Mouse (Mus musculus) brain, embryonic 14.5 days (tissue): ENCODE results near the gene Hsdl2. TPM values are rescaled to one million over a fixed set of nuclear protein-coding genes. Genes with fewer than 3 reads are reported as not detected.
A peak's percentile ranks its signal among the peaks of the same experiment; 100 is the strongest.

Source experiments
- DNase-seq: peaks from one replicate; pipeline ENCODE4 v3.0.0-alpha.2; 2011; ENCODE audit warnings: low read depth
- CTCF ChIP-seq: fragments of 200-500 bp; IDR thresholded peaks from 2 replicates; pipeline ENCODE4 v1.5.1; 2012; ENCODE audit warnings: inconsistent platforms, mild to moderate bottlenecking, moderate library complexity, borderline replicate concordance; ENCODE audit not compliant: insufficient read depth, insufficient read length; ENCODE audit errors: extremely low read depth
- POLR2A ChIP-seq: fragments of 200-500 bp; IDR thresholded peaks from 2 replicates; pipeline ENCODE4 v1.6.1; 2012; ENCODE audit warnings: mild to moderate bottlenecking, inconsistent platforms, borderline replicate concordance; ENCODE audit not compliant: poor library complexity, insufficient read depth, insufficient read length, severe bottlenecking; ENCODE audit errors: extremely low read depth
- polyA plus RNA-seq: library from polyadenylated mRNA; depleted of rRNA; stranded (reverse); fragments of >200 nt; gene quantifications from 2 replicates; pipeline ENCODE4 v1.2.3, GENCODE M21; 2012; rRNA removed

Hsdl2 gene
- polyA plus RNA-seq, result 16.6 and 22.6 TPM in 2 replicates

DNA sequence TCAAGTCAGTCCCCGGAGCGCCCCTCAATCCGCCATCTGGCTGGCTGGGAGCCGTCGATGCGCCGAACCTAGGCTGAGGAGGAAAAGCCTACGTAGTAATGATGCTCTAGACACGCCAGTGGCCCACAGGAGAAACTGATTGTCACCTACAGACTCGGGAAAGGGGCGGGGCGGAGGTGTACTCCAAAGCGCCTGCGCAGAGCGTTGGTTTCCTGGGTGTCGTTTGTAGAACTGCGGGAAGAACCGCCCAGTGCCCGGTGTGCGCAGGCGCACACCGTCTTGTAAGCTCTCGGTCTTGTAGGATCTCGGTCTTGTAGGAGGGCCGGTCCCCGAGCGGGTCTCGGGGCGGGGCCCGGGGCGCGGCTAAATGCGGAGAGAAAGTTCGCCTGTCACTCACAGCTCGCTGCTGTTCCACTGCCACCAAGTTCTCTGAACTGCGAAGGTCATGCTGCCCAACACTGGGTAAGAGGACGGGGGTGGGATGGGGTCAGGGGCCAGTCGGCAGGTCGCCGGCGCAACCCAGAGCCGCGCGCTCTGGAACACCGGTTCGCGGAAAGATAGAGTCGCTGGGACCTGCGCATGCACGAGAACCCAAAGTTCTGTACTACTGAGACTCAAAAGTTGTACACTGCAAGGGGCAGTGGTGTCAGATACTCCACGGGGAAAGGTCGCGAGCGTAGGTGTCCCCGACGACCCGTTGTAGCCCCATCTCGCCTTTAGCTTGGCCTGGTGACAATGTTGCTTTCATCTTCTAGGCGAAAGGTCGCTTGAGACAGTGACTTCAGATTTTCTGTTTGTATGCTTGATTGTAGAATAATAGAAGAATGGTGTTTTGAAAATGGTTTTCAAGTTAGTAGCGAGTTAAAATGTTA is at the start of gene Hsdl2:
Gene Hsdl2, plus strand, starts transcription at position 250 of the 872 bp plus-strand sequence.
- peak; percentile 100 for DNase-seq
- no peak for TF ChIP-seq CTCF

- no peak for DNase-seq
- TF ChIP-seq CTCF (no peak), POLR2A (no peak)
These were observed 48.1 kb upstream of the Hsdl2 start for GRCm38 (mm10) chr4:59533268-59533667.

DNA sequence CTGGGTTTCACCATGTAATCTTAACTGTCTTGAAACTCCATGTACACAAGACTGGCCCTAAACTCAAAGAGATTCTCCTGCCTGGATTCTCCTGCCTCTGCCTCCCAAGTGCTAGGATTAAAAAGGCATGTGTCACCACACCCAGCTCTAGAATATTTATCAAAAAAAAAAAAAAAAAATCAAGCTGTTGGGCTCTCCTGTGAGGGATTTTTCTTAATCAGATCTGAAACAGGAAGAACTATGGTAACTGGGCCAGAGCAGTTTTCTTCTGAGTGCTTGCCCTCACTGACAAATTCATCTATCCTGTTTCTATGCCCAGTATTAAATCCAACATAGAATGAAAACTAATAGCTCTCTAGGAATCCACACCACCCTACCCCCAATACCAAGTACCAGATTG is 45.7 kb upstream of the Hsdl2 start:
- no peak for TF ChIP-seq POLR2A
- no peak for TF ChIP-seq CTCF
- no peak for DNase-seq

DNA sequence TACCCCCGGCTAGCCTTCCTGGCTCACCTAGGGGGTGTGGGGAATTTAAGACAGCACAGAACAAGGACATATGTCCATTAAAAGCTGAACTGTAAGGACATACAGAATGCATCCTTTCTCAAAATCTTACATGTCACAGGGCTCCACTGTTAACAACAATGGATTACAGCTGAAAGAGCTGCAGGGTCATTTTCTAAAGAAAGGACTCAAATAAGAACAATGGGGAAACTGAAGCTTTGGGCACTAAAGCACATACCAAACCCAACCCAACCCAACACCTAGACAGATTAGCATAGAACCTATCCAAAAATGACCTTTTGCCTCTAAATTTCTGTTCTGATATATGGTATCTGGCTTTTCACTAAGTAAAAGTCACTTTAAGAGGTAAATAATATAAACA is 45.1 kb upstream of the Hsdl2 start:
- DNase-seq, result no peak
- TF ChIP-seq CTCF (no peak), POLR2A (no peak)

DNA sequence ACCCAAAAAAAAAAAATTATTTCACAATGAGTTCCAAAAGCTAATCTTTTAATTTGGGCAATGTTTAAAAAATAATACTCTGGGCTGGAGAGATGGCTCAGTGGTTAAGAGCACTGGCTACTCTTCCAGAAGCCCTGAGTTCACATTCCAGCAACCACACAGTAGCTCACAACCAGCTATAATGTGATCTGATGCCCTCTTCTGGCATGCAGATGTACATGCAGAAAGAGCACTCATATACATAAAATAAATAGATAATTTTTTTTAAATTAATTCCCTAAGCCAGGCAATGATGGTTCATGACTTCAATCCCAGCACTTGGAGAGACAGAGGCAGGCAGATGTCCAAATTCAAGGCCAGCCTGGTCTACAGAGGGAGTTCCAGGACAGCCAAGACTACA is 38.4 kb upstream of the Hsdl2 start:
- TF ChIP-seq CTCF (no peak), POLR2A (no peak)
- no peak for DNase-seq

DNA sequence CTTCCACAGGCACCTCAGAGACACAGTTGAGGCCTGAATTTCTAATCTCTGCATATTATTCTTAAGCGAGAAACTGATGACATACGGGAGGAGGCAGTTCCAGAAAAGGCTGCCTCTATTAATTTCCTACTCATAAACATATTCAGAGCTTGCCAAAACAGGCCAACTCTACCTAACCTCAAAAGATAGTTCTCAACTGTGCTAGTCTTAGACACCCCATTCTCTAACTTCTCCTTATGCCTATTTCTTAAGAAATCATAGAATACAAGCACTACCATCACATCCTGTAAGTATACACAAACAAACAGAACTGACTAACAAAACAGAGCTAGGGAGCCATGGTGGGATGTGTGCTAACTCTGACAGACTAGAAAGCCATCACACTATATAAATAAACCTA is 36.7 kb upstream of the Hsdl2 start:
- TF ChIP-seq CTCF (no peak), POLR2A (no peak)
- DNase-seq, result no peak

- TF ChIP-seq POLR2A (no peak), CTCF (no peak)
- DNase-seq, result no peak
These were observed 34.9 kb upstream of the Hsdl2 start for GRCm38 (mm10) chr4:59546285-59547071.

GRCm38 (mm10) chr4:59547136-59547889 is 34.0 kb upstream of the Hsdl2 start:
- TF ChIP-seq POLR2A (no peak), CTCF (no peak)
- DNase-seq, result peak; percentile 19

DNA sequence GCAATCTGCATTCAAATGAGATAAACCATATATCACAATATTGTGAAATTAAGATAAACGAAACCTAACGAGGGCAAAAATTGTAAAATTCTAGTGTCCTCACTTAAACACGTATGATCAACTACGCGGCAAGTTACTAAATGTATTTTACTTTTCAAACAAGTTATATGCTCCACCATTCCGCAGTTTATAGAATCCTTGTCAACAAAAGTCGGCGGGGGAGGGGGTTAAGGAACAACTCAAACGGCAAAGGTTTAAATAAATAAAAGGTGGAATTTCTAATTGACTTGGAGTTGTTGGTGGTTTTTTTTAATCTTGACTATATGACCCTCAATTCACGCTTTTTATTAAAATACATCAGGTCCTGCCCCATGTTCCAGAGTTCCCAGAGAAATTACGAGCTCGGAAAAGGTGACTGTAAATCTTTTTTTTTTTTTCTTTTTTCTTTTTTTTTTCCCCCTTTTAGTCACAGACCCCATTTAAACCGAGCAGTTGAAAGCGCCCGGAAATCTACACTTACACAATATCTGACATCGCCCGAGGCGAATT is 33.3 kb upstream of the Hsdl2 start:
- TF ChIP-seq POLR2A, result no peak
- no peak for TF ChIP-seq CTCF
- peak; percentile 47 for DNase-seq

- peak; percentile 63 for DNase-seq
- TF ChIP-seq POLR2A, result no peak
- no peak for TF ChIP-seq CTCF
These were observed 32.7 kb upstream of the Hsdl2 start for GRCm38 (mm10) chr4:59548560-59549174.
